Mouse (Mus musculus) embryonic facial prominence, embryonic 15.5 days (tissue): Measurements from ENCODE around the gene Zfp719. TPM values are rescaled to one million over a fixed set of nuclear protein-coding genes. Genes with fewer than 3 reads are reported as not detected.

ENCODE experiments used
- ATAC-seq: fragments of 200-750 bp; cut with Nextera tagmentation; 2 replicates; pipeline ENCODE4 v1.8.0; 2017; ENCODE audit warnings: low read depth, moderate TSS enrichment; ENCODE audit not compliant: insufficient number of reproducible peaks, low FRiP score, low TSS enrichment
- H3K27ac ChIP-seq: fragments of 300-500 bp; sonication (generic); replicated peaks from 2 replicates; pipeline ENCODE4 v1.5.1; 2015; ENCODE audit warnings: mild to moderate bottlenecking, inconsistent platforms
- H3K27me3 ChIP-seq: fragments of 300-500 bp; sonication (generic); 2 replicates; pipeline ENCODE4 v1.6.1; 2015; ENCODE audit warnings: inconsistent platforms
- H3K36me3 ChIP-seq: fragments of 300-500 bp; sonication (generic); 2 replicates; pipeline ENCODE4 v1.6.1; 2015; ENCODE audit warnings: mild to moderate bottlenecking, inconsistent platforms
- H3K4me1 ChIP-seq: fragments of 300-500 bp; sonication (generic); 2 replicates; pipeline ENCODE4 v1.6.1; 2015; ENCODE audit warnings: inconsistent platforms
- H3K4me2 ChIP-seq: fragments of 300-500 bp; sonication (generic); replicated peaks from 2 replicates; pipeline ENCODE4 v1.6.1; 2015; ENCODE audit warnings: mild to moderate bottlenecking, inconsistent platforms
- H3K4me3 ChIP-seq: fragments of 300-500 bp; sonication (generic); replicated peaks from 2 replicates; pipeline ENCODE4 v1.5.1; 2015; ENCODE audit warnings: mild to moderate bottlenecking, inconsistent platforms
- H3K9ac ChIP-seq: fragments of 300-500 bp; sonication (generic); 2 replicates; pipeline ENCODE4 v1.6.1; 2015; ENCODE audit warnings: inconsistent platforms
- H3K9me3 ChIP-seq: fragments of 300-500 bp; sonication (generic); replicated peaks from 2 replicates; pipeline ENCODE4 v1.6.1; 2016; ENCODE audit warnings: inconsistent platforms
- WGBS: fragments of 180-500 bp; shearing (Covaris S2); methylation state at CpG from one replicate; pipeline ENCODE4 v1.1.7; 2015; 5-methylcytosine and 5-hydroxymethylcytosine counted together
- polyA plus RNA-seq: library from polyadenylated mRNA; unstranded; fragments of >200 nt; fragmentation: Nextera tagmentation; extraction: Ambion mirVana; gene quantifications from 2 replicates; pipeline ENCODE4 v1.2.1, GENCODE M21; 2015

The Zfp719 gene
- polyA plus RNA-seq, 1 experiment from 2014 or later: 13.6 TPM

- ATAC-seq: no peak
- H3K4me3 ChIP-seq: no peak overlapping the region
- whole genome bisulfite sequencing: 76% methylated on average over 7 of the region's 7 CpGs
- no peaks in the 10 kb centered on the region for H3K36me3 ChIP-seq
- no peak overlapping the region for H3K27ac ChIP-seq
- peaks cover 10% of the 10 kb centered on the region for H3K27me3 ChIP-seq
- no peaks in the 10 kb centered on the region for H3K9me3 ChIP-seq
- H3K4me2 ChIP-seq: no peak overlapping the region
- H3K4me1 ChIP-seq: peaks cover 8% of the 10 kb centered on the region
- no peak overlapping the region for H3K9ac ChIP-seq
Measured at GRCm38 (mm10) chr7:43608316-43608824, 29.0 kb downstream of the Zfp719 start.

- WGBS: 89% methylated on average over 14 of the region's 14 CpGs
- no peaks in the 10 kb centered on the region for H3K4me1 ChIP-seq
- no peak for ATAC-seq
- H3K36me3 ChIP-seq: no peaks in the 10 kb centered on the region
- no peaks in the 10 kb centered on the region for H3K27me3 ChIP-seq
- no peak overlapping the region for H3K4me3 ChIP-seq
- H3K27ac ChIP-seq: no peak overlapping the region
- no peak overlapping the region for H3K9ac ChIP-seq
- no peak overlapping the region for H3K4me2 ChIP-seq
- H3K9me3 ChIP-seq: no peaks in the 10 kb centered on the region
Measured at GRCm38 (mm10) chr7:43613816-43614551, 34.6 kb downstream of the Zfp719 start.

- Histone ChIP-seq H3K4me2 (no peak overlapping the region), H3K36me3 (no peaks in the 10 kb centered on the region), H3K27me3 (no peaks in the 10 kb centered on the region), H3K9me3 (no peaks in the 10 kb centered on the region), H3K27ac (no peak overlapping the region), H3K4me3 (no peak overlapping the region), H3K4me1 (no peaks in the 10 kb centered on the region), H3K9ac (no peak overlapping the region)
- no peak for ATAC-seq
- WGBS: 76% methylated on average over 7 of the region's 7 CpGs
Measured at GRCm38 (mm10) chr7:43622927-43623326, 43.5 kb downstream of the Zfp719 start.

- Histone ChIP-seq H3K27ac (no peak overlapping the region), H3K4me1 (no peaks in the 10 kb centered on the region), H3K36me3 (no peaks in the 10 kb centered on the region), H3K9me3 (no peaks in the 10 kb centered on the region), H3K4me3 (no peak overlapping the region), H3K4me2 (no peak overlapping the region; the same call in 1 of the 2 replicates), H3K27me3 (no peaks in the 10 kb centered on the region), H3K9ac (no peak overlapping the region)
- WGBS: 15% methylated on average over 10 of the region's 10 CpGs
- no peak for ATAC-seq
Measured at GRCm38 (mm10) chr7:43623819-43624218, 44.4 kb downstream of the Zfp719 start.

GRCm38 (mm10) chr7:43625065-43625464 is 45.7 kb downstream of the Zfp719 start:
- H3K4me1 ChIP-seq: no peaks in the 10 kb centered on the region
- H3K27ac ChIP-seq: no peak overlapping the region
- H3K9ac ChIP-seq: no peak overlapping the region
- WGBS: 43% methylated on average over 3 of the region's 3 CpGs
- H3K27me3 ChIP-seq: no peaks in the 10 kb centered on the region
- no peaks in the 10 kb centered on the region for H3K36me3 ChIP-seq
- no peak overlapping the region for H3K4me3 ChIP-seq
- no peak overlapping the region for H3K4me2 ChIP-seq
- H3K9me3 ChIP-seq: no peaks in the 10 kb centered on the region
- no peak for ATAC-seq

- Histone ChIP-seq H3K9me3 (no peaks in the 10 kb centered on the region), H3K9ac (no peak overlapping the region), H3K27ac (no peak overlapping the region), H3K4me1 (no peaks in the 10 kb centered on the region), H3K27me3 (no peaks in the 10 kb centered on the region), H3K4me3 (no peak overlapping the region), H3K36me3 (no peaks in the 10 kb centered on the region), H3K4me2 (no peak overlapping the region)
- ATAC-seq: no peak
- WGBS: 74% methylated on average over 8 of the region's 8 CpGs
Measured at GRCm38 (mm10) chr7:43625794-43626422, 46.5 kb downstream of the Zfp719 start.

GRCm38 (mm10) chr7:43633940-43634339 is 54.5 kb downstream of the Zfp719 start:
- Histone ChIP-seq H3K4me2 (no peak overlapping the region), H3K4me3 (no peak overlapping the region), H3K27me3 (no peaks in the 10 kb centered on the region), H3K9ac (no peak overlapping the region), H3K36me3 (no peaks in the 10 kb centered on the region), H3K27ac (no peak overlapping the region), H3K4me1 (no peaks in the 10 kb centered on the region), H3K9me3 (no peaks in the 10 kb centered on the region)
- WGBS: 65% methylated on average over 4 of the region's 4 CpGs
- no peak for ATAC-seq

GRCm38 (mm10) chr7:43634500-43634899 is 55.1 kb downstream of the Zfp719 start, which contains the start of gene Ceacam18:
Gene Ceacam18 (plus strand): TSS chr7:43634707.
- Histone ChIP-seq H3K4me1 (no peaks in the 10 kb centered on the region), H3K27ac (no peak within 1 kb of the TSS), H3K36me3 (no peaks in the 10 kb centered on the region), H3K4me2 (no peak within 1 kb of the TSS), H3K27me3 (no peaks in the 10 kb centered on the region), H3K4me3 (no peak within 1 kb of the TSS), H3K9me3 (no peaks in the 10 kb centered on the region), H3K9ac (no peak within 1 kb of the TSS)
- no peak for ATAC-seq
- 64% methylated on average over 6 of the region's 6 CpGs for WGBS

- Histone ChIP-seq H3K4me1 (no peaks in the 10 kb centered on the region), H3K27ac (no peak overlapping the region), H3K9ac (no peak overlapping the region), H3K4me2 (no peak overlapping the region), H3K27me3 (no peaks in the 10 kb centered on the region), H3K4me3 (no peak overlapping the region), H3K36me3 (no peaks in the 10 kb centered on the region), H3K9me3 (no peaks in the 10 kb centered on the region)
- WGBS: 57% methylated on average over 2 of the region's 2 CpGs
- no peak for ATAC-seq
Measured at GRCm38 (mm10) chr7:43636194-43636593, 56.8 kb downstream of the Zfp719 start.

- WGBS: 77% methylated on average over 1 of the region's 1 CpGs
- H3K4me1 ChIP-seq: no peaks in the 10 kb centered on the region
- H3K9ac ChIP-seq: no peak overlapping the region
- no peak overlapping the region for H3K27ac ChIP-seq
- H3K9me3 ChIP-seq: no peaks in the 10 kb centered on the region
- H3K36me3 ChIP-seq: no peaks in the 10 kb centered on the region
- H3K4me2 ChIP-seq: no peak overlapping the region
- no peak overlapping the region for H3K4me3 ChIP-seq
- H3K27me3 ChIP-seq: no peaks in the 10 kb centered on the region
- ATAC-seq: no peak
Measured at GRCm38 (mm10) chr7:43637118-43637517, 57.7 kb downstream of the Zfp719 start.

GRCm38 (mm10) chr7:43642587-43642986 is 63.2 kb downstream of the Zfp719 start:
- ATAC-seq: no peak

More at GRCm38 (mm10) chr7:43642587-43642986, 63.2 kb downstream of the Zfp719 start:
- Histone ChIP-seq H3K4me2 (no peak overlapping the region), H3K9ac (no peak overlapping the region), H3K4me3 (no peak overlapping the region), H3K27ac (no peak overlapping the region), H3K27me3 (no peaks in the 10 kb centered on the region), H3K4me1 (no peaks in the 10 kb centered on the region), H3K9me3 (no peaks in the 10 kb centered on the region), H3K36me3 (no peaks in the 10 kb centered on the region)
- 80% methylated on average over 5 of the region's 5 CpGs for WGBS
